9 mouse cellular contexts compared by ENCODE assay signal in the genomic region with DNA sequence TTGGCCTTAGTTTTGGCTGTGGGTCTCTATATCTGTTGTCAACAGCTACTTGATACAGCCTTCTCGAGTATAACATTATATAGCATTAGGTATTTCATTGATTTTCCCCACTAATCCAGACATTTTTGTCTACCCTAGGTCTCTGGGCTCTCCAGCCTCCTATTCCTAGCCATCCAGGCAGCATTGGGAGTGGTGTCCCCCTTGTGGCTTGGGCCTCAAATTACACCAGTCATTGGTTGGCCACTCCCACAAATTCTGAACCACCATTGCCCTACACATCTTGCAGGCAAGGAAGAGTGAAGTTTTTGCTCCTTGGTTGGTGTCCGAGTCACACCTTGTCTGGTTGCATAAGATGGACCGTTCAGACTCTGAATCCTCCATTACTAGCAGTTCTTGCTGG. TPM values are rescaled to one million over a fixed set of nuclear protein-coding genes. Genes with fewer than 3 reads are reported as not detected.
DNase-seq lines count a peak whose midpoint lies in the region; ATAC-seq and TF ChIP-seq lines count a peak whose summit lies in the region.
"Had no signal": no experiment of that assay in that cellular context is flagged by ENCODE, and none has a peak within 500 bp of the region (broad histone marks: within the 10 kb centered on the region; RNA-seq: fewer than 3 reads in every experiment).

No protein-coding gene starts in this region.

- no peak for TF ChIP-seq CTCF in thymus, adult 2 months (IDR thresholded peaks at IDR 0.05; ENCODE audit: borderline replicate concordance, control insufficient read depth, extremely low read depth, insufficient read depth, low read length, poor library complexity)
- TF ChIP-seq CTCF in liver, embryonic 14.5 days (IDR thresholded peaks at IDR 0.05; ENCODE audit: low read depth), result peak; percentile 85

- H3K27me3 ChIP-seq in thymus, adult 2 months (ENCODE audit: control insufficient read depth, insufficient read depth, low read length), result no peaks in the 10 kb centered on the region
- H3K27me3 ChIP-seq in liver, embryonic 14.5 days (ENCODE audit: control insufficient read depth, insufficient read depth, low read length), result no peaks in the 10 kb centered on the region
- H3K27me3 ChIP-seq: hindbrain, embryonic 15.5 days had no signal

- no peaks in the 10 kb centered on the region for H3K9me3 ChIP-seq in liver, embryonic 14.5 days (ENCODE audit: control insufficient read depth, low read length)
- H3K9me3 ChIP-seq: hindbrain, embryonic 15.5 days had no signal

- intact Hi-C loops in left cerebral cortex, postnatal 14 days (cut with DNase I), result loop anchor here (5.0 kb wide), 1 partner anchor 34 kb away; a partner anchor contains a TSS

- H3K4me3 ChIP-seq in thymus, adult 2 months (ENCODE audit: control insufficient read depth, insufficient read depth, low read length), result no peak overlapping the region
- no peak overlapping the region for H3K4me3 ChIP-seq in liver, embryonic 14.5 days (ENCODE audit: insufficient read depth in 1 of 2, low read depth in 2 of 2, low read length in 2 of 2)
- H3K4me3 ChIP-seq: hindbrain, embryonic 15.5 days had no signal

- no peak for TF ChIP-seq EP300 in liver, embryonic 14.5 days (IDR thresholded peaks at IDR 0.05; ENCODE audit: low read depth)

- 92% methylated on average over 3 of the region's 3 CpGs for WGBS in thymus, adult 2 months
- WGBS in liver, embryonic 14.5 days (ENCODE audit: insufficient replicate concordance), result 34% methylated on average over 3 of the region's 3 CpGs

- ATAC-seq in erythroid progenitor cell, adult 5-6 weeks (replicated peaks; ENCODE audit: low FRiP score, poor library complexity, severe bottlenecking), result peak; percentile 85
- ATAC-seq in liver, embryonic 14.5 days (ENCODE audit: insufficient read depth), result peak; percentile 44; the same call in 1 of the 2 replicates

- no peaks in the 10 kb centered on the region for H3K4me1 ChIP-seq in thymus, adult 2 months (replicated peaks; ENCODE audit: control insufficient read depth, insufficient read depth, low read length)
- H3K4me1 ChIP-seq in liver, embryonic 14.5 days (replicated peaks; ENCODE audit: control insufficient read depth in 2 of 2, insufficient read depth in 2 of 2, low read length in 1 of 2), result no peaks in the 10 kb centered on the region
- H3K4me1 ChIP-seq: hindbrain, embryonic 15.5 days had no signal

- no peak overlapping the region for H3K9ac ChIP-seq in liver, embryonic 14.5 days (replicated peaks)
- H3K9ac ChIP-seq: hindbrain, embryonic 15.5 days had no signal

- H3K4me2 ChIP-seq in liver, embryonic 14.5 days (ENCODE audit: low read depth), result no peak overlapping the region
- H3K4me2 ChIP-seq: hindbrain, embryonic 15.5 days had no signal

- TF ChIP-seq POLR2A in thymus, adult 2 months (IDR thresholded peaks at IDR 0.05; ENCODE audit: control insufficient read depth, extremely low read depth, insufficient read depth, low read length, poor library complexity), result no peak

- no peaks in the 10 kb centered on the region for H3K36me3 ChIP-seq in thymus, adult 2 months (ENCODE audit: control insufficient read depth, insufficient read depth, low read length)
- no peaks in the 10 kb centered on the region for H3K36me3 ChIP-seq in liver, embryonic 14.5 days (replicated peaks; ENCODE audit: control insufficient read depth, insufficient read depth, low read depth)
- H3K36me3 ChIP-seq: hindbrain, embryonic 15.5 days had no signal

- DNase-seq in embryo, embryonic 10.5 days (ENCODE audit: low spot score), result peak; percentile 32
- no peak for DNase-seq in embryo, embryonic 11 days
- peak; percentile 6 for DNase-seq in thymus, postnatal 25 days
- no peak for DNase-seq in thymus, adult 2 months
- DNase-seq in liver, embryonic 14.5 days (ENCODE audit: low read depth in 3 of 3, low spot score in 3 of 3), result peak; percentile 16 to 20 (median 18)
- DNase-seq in testis, postnatal 10 days (ENCODE audit: low spot score), result peak; percentile 47
- DNase-seq in left cerebral cortex, postnatal 14 days (ENCODE audit: low spot score in 2 of 2), result no peak

- H3K27ac ChIP-seq in thymus, adult 2 months (ENCODE audit: control insufficient read depth, insufficient read depth, low read length), result no peak overlapping the region
- no peak overlapping the region for H3K27ac ChIP-seq in liver, embryonic 14.5 days
- H3K27ac ChIP-seq: hindbrain, embryonic 15.5 days had no signal

RNA-seq across cellular contexts. Expression of a gene that starts 33.3 kb away (rescaled TPM):
- 48.2 and 71.4 TPM in 2 replicates for polyA plus RNA-seq in thymus, adult 2 months (2012; rRNA removed)
- total RNA-seq in erythroid progenitor cell, adult 5-6 weeks (2015; ENCODE audit: low replicate concordance), result 426 and 461 TPM in 2 replicates
- 493 and 501 TPM in 2 replicates for total RNA-seq in erythroid progenitor cell, adult 5-6 weeks (2017; ENCODE audit: low replicate concordance)
- 98.1 and 214 TPM in 2 replicates for polyA plus RNA-seq in liver, embryonic 14.5 days (2012; rRNA removed)
- polyA plus RNA-seq in liver, embryonic 14.5 days (2014; fragmentation: Nextera tagmentation; extraction: Ambion mirVana), result 74.6 and 80.7 TPM in 2 replicates
- total RNA-seq in left cerebral cortex, postnatal 14 days (2021), result 10 to 100 TPM; 72.4 to 73.6 TPM

Comparison
In these comparisons a context has a peak if more than half of its experiments do, and no peak if none do; other contexts are left out.
1. DNase-seq: peak in embryo, embryonic 10.5 days (single experiment), thymus, postnatal 25 days (single experiment), liver, embryonic 14.5 days (3 of 3) and testis, postnatal 10 days (single experiment); none in embryo, embryonic 11 days (single experiment), thymus, adult 2 months (single experiment) and left cerebral cortex, postnatal 14 days (0 of 2).
2. RNA of a gene that starts 33.3 kb away (total RNA-seq): 426 to 501 TPM in erythroid progenitor cell, adult 5-6 weeks; 72.4 to 73.6 TPM in left cerebral cortex, postnatal 14 days; every median in the first group is over 4 times any median in the second.